Mouse (Mus musculus) ES-E14 (cell line): ENCODE results near the gene Timmdc1. TPM values are rescaled to one million over a fixed set of nuclear protein-coding genes. Genes with fewer than 3 reads are reported as not detected.
"Not testable (repeated sequence)": the region's sequence is repeated elsewhere in the genome, so short reads cannot be mapped to it uniquely, and the experiment has no call there.

Experiments
- DNase-seq: peaks from one replicate; pipeline ENCODE4 v3.0.0-alpha.2; 2013; ENCODE audit warnings: low read depth, low spot score
- H3K27ac ChIP-seq: 2 replicates; pipeline ENCODE4 v1.5.1; 2012; ENCODE audit warnings: low read depth, mild to moderate bottlenecking, low read length, moderate library complexity, mixed read lengths; ENCODE audit not compliant: poor library complexity, insufficient read depth, severe bottlenecking
- H3K36me3 ChIP-seq: 2 replicates; pipeline ENCODE4 v1.6.1; 2012; ENCODE audit warnings: mild to moderate bottlenecking, low read length, moderate library complexity, mixed read lengths; ENCODE audit not compliant: control insufficient read depth, poor library complexity, insufficient read depth, severe bottlenecking
- H3K4me1 ChIP-seq, 2 experiments: fragments of 150-350 bp in 1 of 2; sonication (generic) in 1 of 2; 2 replicates each; pipeline ENCODE4 v1.6.1; 2012; ENCODE audit warnings: low read length in 2 of 2, mild to moderate bottlenecking in 1 of 2, mixed read lengths in 1 of 2; ENCODE audit not compliant: control insufficient read depth in 2 of 2, insufficient read depth in 2 of 2, poor library complexity in 1 of 2
- H3K4me3 ChIP-seq, 2 experiments: fragments of 150-350 bp in 1 of 2; sonication (generic) in 1 of 2; 2 replicates each; pipeline ENCODE4 v1.5.1; 2012; ENCODE audit warnings: low read length in 2 of 2, low read depth in 1 of 2, mild to moderate bottlenecking in 1 of 2, mixed read lengths in 1 of 2; ENCODE audit not compliant: insufficient read depth in 1 of 2, poor library complexity in 1 of 2, severe bottlenecking in 1 of 2
- H3K9ac ChIP-seq: 2 replicates; pipeline ENCODE4 v1.6.1; 2012; ENCODE audit warnings: low read depth, mild to moderate bottlenecking, low read length, mixed read lengths; ENCODE audit not compliant: poor library complexity, insufficient read depth, severe bottlenecking
- H3K9me3 ChIP-seq: fragments of 150-350 bp; sonication (generic); 2 replicates; pipeline ENCODE4 v1.6.1; 2012; ENCODE audit warnings: low read depth, mild to moderate bottlenecking, low read length; ENCODE audit not compliant: control insufficient read depth, insufficient read depth
- CHD2 ChIP-seq: IDR thresholded peaks from 2 replicates; pipeline ENCODE4 v1.6.1; 2014; ENCODE audit warnings: mild to moderate bottlenecking, low read depth, low read length, inconsistent platforms
- HCFC1 ChIP-seq: IDR thresholded peaks from 2 replicates; pipeline ENCODE4 v1.6.1; 2012; ENCODE audit warnings: low read length, inconsistent platforms, borderline replicate concordance; ENCODE audit not compliant: insufficient read depth
- MAFK ChIP-seq: IDR thresholded peaks from 2 replicates; pipeline ENCODE4 v1.6.1; 2014; ENCODE audit warnings: mild to moderate bottlenecking, low read depth, low read length, inconsistent platforms; ENCODE audit not compliant: insufficient read depth
- ZC3H11A ChIP-seq: IDR thresholded peaks from 2 replicates; pipeline ENCODE4 v1.6.1; 2012; ENCODE audit warnings: low read depth, mild to moderate bottlenecking, inconsistent platforms, low read length, borderline replicate concordance
- ZNF384 ChIP-seq: IDR thresholded peaks from 2 replicates; pipeline ENCODE4 v1.6.1; 2012; ENCODE audit warnings: low read depth, low read length, inconsistent platforms
- in situ Hi-C, 2 experiments: fragments of 600-800 bp; cut with MboI; formaldehyde crosslinking; loops; one replicate each; pipeline ENCODE4 v1.15.1; 2025; ENCODE audit warnings: low sequenced_read_pairs in 2 of 2, inconsistent platforms in 1 of 2; ENCODE audit not compliant: unreplicated experiment in 2 of 2
- total RNA-seq: library from RNA; depleted of rRNA; stranded (reverse); fragments of 300-350 nt; gene quantifications from 2 replicates; pipeline ENCODE4 v1.2.3, GENCODE M21; 2012

Timmdc1 gene
- total RNA-seq, 1 experiment: 26.9 TPM

DNA sequence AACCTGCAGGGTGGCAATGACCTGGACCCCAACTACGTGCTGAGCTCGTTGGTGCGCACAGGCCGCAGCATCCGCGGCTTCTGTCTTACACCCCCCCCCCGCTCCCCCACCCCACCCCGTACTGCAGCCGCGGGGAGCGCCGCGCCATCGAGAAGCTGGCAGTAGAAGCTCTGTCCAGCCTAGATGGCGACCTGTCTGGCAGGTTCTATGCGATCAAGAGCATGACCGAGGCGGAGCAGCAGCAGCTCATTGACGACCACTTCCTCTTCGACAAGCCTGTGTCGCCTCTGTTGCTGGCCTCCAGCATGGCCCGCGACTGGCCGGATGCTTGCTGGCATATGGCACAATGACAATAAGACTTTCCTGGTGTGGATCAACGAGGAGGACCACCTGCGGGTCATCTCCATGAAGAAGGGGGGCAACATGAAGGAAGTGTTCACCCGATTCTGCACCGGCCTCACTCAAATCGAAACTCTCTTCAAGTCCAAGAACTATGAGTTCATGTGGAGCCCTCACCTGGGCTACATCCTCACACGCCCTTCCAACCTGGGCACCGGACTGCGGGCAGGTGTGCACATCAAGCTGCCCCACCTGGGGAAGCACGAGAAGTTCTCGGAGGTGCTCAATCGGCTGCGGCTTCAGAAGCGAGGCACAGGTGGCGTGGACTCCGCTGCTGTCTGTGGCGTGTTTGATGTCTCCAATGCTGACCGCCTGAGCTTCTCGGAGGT is 38.7 kb downstream of the Timmdc1 start:
- Histone ChIP-seq H3K36me3 (no peaks in the 10 kb centered on the region), H3K9ac (peak overlapping the region; percentile 27), H3K27ac (no peak overlapping the region), H3K9me3 (no peaks in the 10 kb centered on the region), H3K4me3 (peak overlapping the region; percentile 24 to 62), H3K4me1 (peaks cover 0 to 2% of the 10 kb centered on the region in 2 experiments; a peak in 1 of 4 replicates)
- TF ChIP-seq ZC3H11A (no peak), HCFC1 (no peak), CHD2 (no peak), MAFK (no peak), ZNF384 (no peak)
- in situ Hi-C loops: loop anchor here in 1 of 2 experiments (10.0 to 25.0 kb wide), 2 partner anchors 139 to 546 kb away; partner anchors contain the start of genes Cox17, Gm21987 and Maats1
- DNase-seq: no peak

DNA sequence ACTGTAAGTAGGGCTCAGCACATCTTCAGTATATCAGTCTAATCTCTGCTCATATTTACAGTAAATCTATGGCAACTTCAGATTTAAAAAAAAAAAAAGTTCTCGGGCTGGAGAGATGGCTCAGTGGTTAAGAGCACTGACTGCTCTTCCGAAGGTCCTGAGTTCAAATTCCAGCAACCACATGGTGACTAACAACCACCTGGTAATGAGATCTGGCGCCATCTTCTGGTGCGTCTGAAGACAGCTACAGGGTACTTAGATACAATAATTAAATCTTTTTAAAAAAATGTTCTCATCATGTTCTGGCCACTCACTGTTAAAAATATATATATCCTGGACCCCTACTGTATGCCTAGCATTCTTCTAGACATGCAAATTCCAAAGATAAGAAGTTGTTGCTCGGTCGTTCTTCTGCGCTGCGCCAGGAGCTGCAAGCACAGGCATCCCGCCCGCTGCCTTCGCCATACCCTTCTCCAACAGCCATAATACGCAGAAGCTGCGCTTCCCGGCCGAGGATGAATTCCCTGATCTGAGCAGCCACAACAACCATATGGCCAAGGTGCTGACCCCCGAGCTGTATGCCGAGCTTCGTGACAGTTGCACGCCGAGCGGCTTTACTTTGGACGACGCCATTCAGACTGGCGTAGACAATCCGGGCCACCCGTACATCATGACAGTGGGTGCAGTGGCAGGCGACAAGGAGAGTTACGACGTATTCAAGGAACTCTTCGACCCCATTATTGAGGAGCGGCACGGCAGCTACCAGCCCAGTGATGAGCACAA is 39.5 kb downstream of the Timmdc1 start:
- in situ Hi-C loops: loop anchor here in 1 of 2 experiments (10.0 to 25.0 kb wide), 2 partner anchors 138 to 546 kb away; partner anchors contain the start of genes Cox17, Gm21987 and Maats1
- H3K4me1 ChIP-seq: peaks cover 0 to 2% of the 10 kb centered on the region in 2 experiments; a peak in 1 of 4 replicates
- peak overlapping the region; percentile 24 to 62 for H3K4me3 ChIP-seq
- H3K27ac ChIP-seq: no peak overlapping the region
- no peaks in the 10 kb centered on the region for H3K9me3 ChIP-seq
- TF ChIP-seq CHD2 (no peak), ZNF384 (no peak), MAFK (no peak), ZC3H11A (peak; percentile 58; the same call in 1 of the 2 replicates), HCFC1 (no peak)
- DNase-seq: no peak
- peak overlapping the region; percentile 20; the same call in 1 of the 2 replicates for H3K9ac ChIP-seq
- no peaks in the 10 kb centered on the region for H3K36me3 ChIP-seq

DNA sequence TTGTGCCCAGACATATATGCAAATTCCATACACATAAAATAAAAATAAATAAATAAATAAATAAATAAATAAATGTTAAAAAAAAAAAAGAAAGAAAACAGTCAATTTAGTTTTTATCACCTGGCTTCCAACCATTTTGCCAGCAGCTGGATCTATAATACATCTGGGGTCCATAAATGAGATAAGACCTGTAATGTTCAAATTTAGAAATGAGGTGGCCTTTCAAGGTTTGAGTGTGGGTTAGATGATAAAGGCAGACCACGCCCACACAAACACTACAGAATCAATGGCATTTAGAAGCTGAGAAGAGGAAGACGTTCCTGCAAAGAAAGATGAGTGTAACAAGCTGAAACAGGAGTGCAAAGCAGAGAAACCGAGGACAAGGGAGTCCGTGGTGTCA is 41.1 kb downstream of the Timmdc1 start:
- H3K9me3 ChIP-seq: no peaks in the 10 kb centered on the region
- H3K9ac ChIP-seq: no peak overlapping the region
- no peak overlapping the region for H3K4me3 ChIP-seq
- no peaks in the 10 kb centered on the region for H3K36me3 ChIP-seq
- TF ChIP-seq ZNF384 (no peak), CHD2 (no peak), MAFK (no peak), HCFC1 (no peak)
- no peak for DNase-seq
- no peak overlapping the region for H3K27ac ChIP-seq
- peaks cover 0 to 4% of the 10 kb centered on the region in 2 experiments; a peak in 1 of 4 replicates for H3K4me1 ChIP-seq
- in situ Hi-C loops: loop anchor here in 1 of 2 experiments (10.0 to 25.0 kb wide), 2 partner anchors 137 to 544 kb away; partner anchors contain the start of genes Cox17, Gm21987 and Maats1

DNA sequence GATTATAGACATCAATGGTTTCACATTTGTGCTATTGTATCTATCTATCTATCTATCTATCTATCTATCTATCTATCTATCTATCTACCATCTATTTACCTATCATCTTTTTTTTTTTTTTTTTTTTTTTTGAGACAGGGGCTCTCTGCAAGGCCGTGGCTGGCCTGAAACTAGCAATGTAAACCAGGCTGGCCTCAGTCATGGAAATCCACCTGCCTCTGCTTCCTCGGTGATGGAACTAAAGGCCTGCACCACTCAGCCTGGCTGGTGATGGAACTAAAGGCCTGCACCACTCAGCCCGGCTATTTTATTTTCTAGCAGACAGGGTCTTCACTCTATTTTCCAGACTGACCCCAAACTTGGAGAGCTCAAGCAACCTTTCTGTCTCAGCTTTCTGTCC is 44.2 kb downstream of the Timmdc1 start:
- TF ChIP-seq CHD2 (no peak), ZC3H11A (no peak), ZNF384 (no peak), MAFK (no peak), HCFC1 (no peak)

DNA sequence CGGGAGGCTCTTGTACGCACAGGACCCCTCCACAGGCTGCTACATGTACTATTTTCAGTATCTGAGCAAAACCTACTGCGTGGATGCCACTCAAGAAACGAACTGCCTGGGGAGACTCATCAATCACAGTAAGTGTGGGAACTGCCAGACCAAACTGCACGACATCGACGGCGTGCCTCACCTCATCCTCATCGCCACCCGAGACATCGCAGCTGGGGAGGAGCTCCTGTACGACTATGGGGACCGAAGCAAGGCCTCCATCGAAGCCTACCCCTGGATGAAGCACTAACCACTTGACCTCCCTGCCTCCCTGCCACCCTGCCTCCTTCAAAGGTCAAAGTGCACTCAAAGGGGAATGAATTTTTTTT is 45.2 kb downstream of the Timmdc1 start:
- H3K27ac ChIP-seq, H3K4me1 ChIP-seq, H3K9me3 ChIP-seq, DNase-seq, H3K36me3 ChIP-seq: not testable (repeated sequence)
- Histone ChIP-seq H3K4me3 (peak overlapping the region; percentile 12 to 61; a peak in 2 of 4 replicates), H3K9ac (peak overlapping the region; percentile 49; the same call in 1 of the 2 replicates)
- in situ Hi-C loops: loop anchor here in 1 of 2 experiments (25.0 kb wide), 1 partner anchor 540 kb away; no protein-coding TSS in a partner anchor

More for the DNA sequence above, 44.2 kb downstream of the Timmdc1 start:
- Histone ChIP-seq H3K9ac (no peak overlapping the region), H3K27ac (no peak overlapping the region), H3K36me3 (no peaks in the 10 kb centered on the region), H3K4me3 (no peak overlapping the region), H3K4me1 (peaks cover 0 to 5% of the 10 kb centered on the region in 2 experiments; a peak in 3 of 4 replicates), H3K9me3 (no peaks in the 10 kb centered on the region)
- DNase-seq: no peak
- in situ Hi-C loops: loop anchor here in 1 of 2 experiments (25.0 kb wide), 1 partner anchor 541 kb away; no protein-coding TSS in a partner anchor
